Mouse (Mus musculus) intestine, postnatal 0 days (tissue): ENCODE measurements around the gene Teddm3. TPM values are rescaled to one million over a fixed set of nuclear protein-coding genes. Genes with fewer than 3 reads are reported as not detected.
"Not testable (repeated sequence)": the region's sequence is repeated elsewhere in the genome, so short reads cannot be mapped to it uniquely, and the experiment has no call there.

ENCODE experiments used
- ATAC-seq: fragments of 200-750 bp; cut with Nextera tagmentation; 2 replicates; pipeline ENCODE4 v1.8.0; 2017; ENCODE audit warnings: mild to moderate bottlenecking, moderate TSS enrichment, moderate library complexity
- H3K27ac ChIP-seq: fragments of 300-500 bp; sonication (generic); 2 replicates; pipeline ENCODE4 v1.5.1; 2014; ENCODE audit warnings: mild to moderate bottlenecking, low read depth, low read length, moderate library complexity
- H3K27me3 ChIP-seq: fragments of 300-500 bp; sonication (generic); replicated peaks from 2 replicates; pipeline ENCODE4 v1.6.1; 2014; ENCODE audit warnings: low read length, mixed read lengths; ENCODE audit not compliant: control insufficient read depth, insufficient read depth
- H3K36me3 ChIP-seq: fragments of 300-500 bp; sonication (generic); 2 replicates; pipeline ENCODE4 v1.6.1; 2014; ENCODE audit warnings: mild to moderate bottlenecking, moderate library complexity; ENCODE audit not compliant: control insufficient read depth, insufficient read depth
- H3K4me1 ChIP-seq: fragments of 300-500 bp; sonication (generic); replicated peaks from 2 replicates; pipeline ENCODE4 v1.6.1; 2014; ENCODE audit warnings: antibody characterized with exemption, low read length, mixed read lengths; ENCODE audit not compliant: control insufficient read depth, insufficient read depth
- H3K4me2 ChIP-seq: fragments of 300-500 bp; sonication (generic); replicated peaks from 2 replicates; pipeline ENCODE4 v1.6.1; 2014; ENCODE audit warnings: low read depth, mild to moderate bottlenecking, moderate library complexity
- H3K4me3 ChIP-seq: fragments of 300-500 bp; sonication (generic); 2 replicates; pipeline ENCODE4 v1.5.1; 2014; ENCODE audit warnings: low read depth, low read length
- H3K9ac ChIP-seq: fragments of 300-500 bp; sonication (generic); 2 replicates; pipeline ENCODE4 v1.6.1; 2014; ENCODE audit warnings: mild to moderate bottlenecking, low read depth, low read length
- H3K9me3 ChIP-seq: fragments of 300-500 bp; sonication (generic); 2 replicates; pipeline ENCODE4 v1.6.1; 2016; ENCODE audit warnings: mixed run types; ENCODE audit not compliant: control insufficient read depth
- CTCF ChIP-seq: sonication (generic); IDR thresholded peaks from 2 replicates; pipeline ENCODE4 v1.5.1; 2016; ENCODE audit warnings: low read depth, mild to moderate bottlenecking, control low read depth, antibody characterized with exemption, moderate library complexity
- WGBS: fragments of 180-500 bp; shearing (Covaris S2); extraction: QIAGEN DNeasy Blood & Tissue Kit; methylation state at CpG from one replicate; pipeline ENCODE4 v1.1.7; 2014; 5-methylcytosine and 5-hydroxymethylcytosine counted together
- polyA plus RNA-seq: library from polyadenylated mRNA; unstranded; fragments of >200 nt; fragmentation: Nextera tagmentation; extraction: Ambion mirVana; gene quantifications from 2 replicates; pipeline ENCODE4 v1.2.1, GENCODE M21; 2015

Gene Teddm3
- polyA plus RNA-seq, 1 experiment from 2014 or later: 0.17 TPM

DNA sequence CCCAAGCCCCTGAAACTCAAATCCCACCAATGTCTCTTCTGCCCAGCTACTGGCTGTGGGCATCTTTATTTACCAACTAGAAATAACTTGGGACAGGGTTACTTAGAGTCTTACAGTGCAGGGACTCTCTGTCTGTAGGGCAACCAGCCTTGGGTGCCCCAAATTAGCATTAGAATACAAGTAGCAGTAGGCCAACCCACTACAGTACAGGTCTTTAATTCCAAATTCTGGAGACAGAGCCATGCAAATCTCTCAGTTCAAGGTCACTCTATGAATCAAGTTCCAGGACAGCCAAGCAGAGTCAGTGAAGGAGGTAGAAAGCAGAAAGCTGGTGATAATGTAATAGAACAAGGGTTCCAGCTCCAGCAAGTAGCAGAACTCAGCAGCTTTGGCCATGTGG lies 30.9 kb upstream of the Teddm3 start:
- Histone ChIP-seq H3K36me3 (no peaks in the 10 kb centered on the region), H3K9me3 (no peaks in the 10 kb centered on the region), H3K4me2 (no peak overlapping the region), H3K27me3 (no peaks in the 10 kb centered on the region), H3K27ac (no peak overlapping the region), H3K9ac (no peak overlapping the region), H3K4me1 (no peaks in the 10 kb centered on the region), H3K4me3 (no peak overlapping the region)
- no peak for TF ChIP-seq CTCF
- no peak for ATAC-seq

DNA sequence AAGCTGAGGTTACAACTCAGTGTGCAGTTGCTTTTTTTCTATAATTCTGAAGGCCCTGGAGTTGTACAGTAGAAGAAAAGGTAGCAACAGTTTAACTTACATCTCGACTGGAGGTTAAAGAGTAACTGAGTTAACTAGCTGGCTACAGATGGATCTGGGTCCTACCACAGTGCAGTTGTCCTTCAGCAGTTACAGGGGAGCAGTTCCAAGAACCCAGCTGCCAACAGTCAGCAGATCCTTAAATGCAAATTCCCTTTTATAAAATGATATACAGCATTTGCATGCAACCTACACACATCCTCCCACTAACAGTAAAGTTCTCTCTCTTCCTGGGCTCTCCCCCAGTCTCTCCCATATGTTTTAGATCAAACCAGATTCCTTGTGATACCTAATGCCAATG lies 28.3 kb upstream of the Teddm3 start:
- ATAC-seq: no peak
- H3K36me3 ChIP-seq: no peaks in the 10 kb centered on the region
- H3K27me3 ChIP-seq: no peaks in the 10 kb centered on the region
- H3K4me2 ChIP-seq: no peak overlapping the region
- no peak overlapping the region for H3K4me3 ChIP-seq
- no peaks in the 10 kb centered on the region for H3K4me1 ChIP-seq
- H3K27ac ChIP-seq: no peak overlapping the region
- 71% methylated on average over 1 of the region's 1 CpGs for WGBS
- H3K9me3 ChIP-seq: no peaks in the 10 kb centered on the region
- no peak overlapping the region for H3K9ac ChIP-seq
- TF ChIP-seq CTCF: no peak

DNA sequence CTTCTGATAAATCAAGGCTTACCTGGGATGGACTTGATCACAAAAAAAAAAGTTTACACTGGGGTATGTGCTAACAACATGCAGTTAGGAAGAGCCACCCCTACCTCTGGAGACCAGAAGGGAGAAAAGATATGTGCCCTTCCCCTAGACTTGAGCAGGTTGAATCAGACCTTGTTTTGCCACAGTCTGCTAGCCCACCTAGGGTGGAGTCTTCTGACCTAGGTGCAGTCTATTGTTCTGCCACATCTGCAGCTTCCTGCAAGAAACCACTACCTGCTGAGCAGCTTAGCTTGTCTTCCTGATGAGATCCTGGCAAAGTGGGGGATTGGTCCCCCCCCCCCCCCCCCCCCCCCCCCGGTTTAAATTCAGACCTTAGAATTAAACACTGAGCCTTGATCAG lies 21.4 kb upstream of the Teddm3 start:
- no peak overlapping the region for H3K4me3 ChIP-seq
- H3K4me2 ChIP-seq: no peak overlapping the region
- no peak overlapping the region for H3K9ac ChIP-seq
- TF ChIP-seq CTCF: no peak
- H3K27me3 ChIP-seq: no peaks in the 10 kb centered on the region
- ATAC-seq: no peak
- no peaks in the 10 kb centered on the region for H3K36me3 ChIP-seq
- H3K9me3 ChIP-seq: 0 out of 2 replicates have a peak, but pooled peaks cover 2% of the 10 kb centered on the region
- H3K27ac ChIP-seq: no peak overlapping the region
- no peaks in the 10 kb centered on the region for H3K4me1 ChIP-seq
- WGBS: no CpG with 5 or more reads among the region's 1 CpGs

DNA sequence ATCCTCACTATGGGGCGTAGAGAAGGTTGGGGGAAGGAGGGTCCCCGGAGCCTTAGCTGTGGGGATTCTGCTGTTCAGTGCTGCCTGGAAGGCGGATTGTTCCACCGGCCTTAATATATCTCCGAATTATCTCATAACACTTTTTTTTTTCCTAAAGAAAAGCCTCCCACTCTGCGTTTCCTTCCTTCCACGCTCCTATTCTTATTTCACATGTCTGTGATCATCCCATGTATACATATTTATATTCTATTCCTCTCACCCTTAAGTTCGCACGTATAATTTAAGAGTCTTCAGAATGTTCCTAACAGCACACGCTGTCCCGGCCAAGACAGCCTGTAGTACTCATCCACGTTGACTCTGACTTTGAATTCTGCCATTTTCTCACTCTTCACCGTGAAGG lies 14.9 kb upstream of the Teddm3 start:
- no peak overlapping the region for H3K4me2 ChIP-seq
- WGBS: 88% methylated on average over 13 of the region's 13 CpGs
- TF ChIP-seq CTCF: no peak
- no peak overlapping the region for H3K27ac ChIP-seq
- no peaks in the 10 kb centered on the region for H3K36me3 ChIP-seq
- 0 out of 2 replicates have a peak, but pooled peaks cover 2% of the 10 kb centered on the region for H3K9me3 ChIP-seq
- H3K9ac ChIP-seq: no peak overlapping the region
- H3K4me3 ChIP-seq: no peak overlapping the region
- H3K27me3 ChIP-seq: no peaks in the 10 kb centered on the region
- no peak for ATAC-seq
- H3K4me1 ChIP-seq: no peaks in the 10 kb centered on the region

DNA sequence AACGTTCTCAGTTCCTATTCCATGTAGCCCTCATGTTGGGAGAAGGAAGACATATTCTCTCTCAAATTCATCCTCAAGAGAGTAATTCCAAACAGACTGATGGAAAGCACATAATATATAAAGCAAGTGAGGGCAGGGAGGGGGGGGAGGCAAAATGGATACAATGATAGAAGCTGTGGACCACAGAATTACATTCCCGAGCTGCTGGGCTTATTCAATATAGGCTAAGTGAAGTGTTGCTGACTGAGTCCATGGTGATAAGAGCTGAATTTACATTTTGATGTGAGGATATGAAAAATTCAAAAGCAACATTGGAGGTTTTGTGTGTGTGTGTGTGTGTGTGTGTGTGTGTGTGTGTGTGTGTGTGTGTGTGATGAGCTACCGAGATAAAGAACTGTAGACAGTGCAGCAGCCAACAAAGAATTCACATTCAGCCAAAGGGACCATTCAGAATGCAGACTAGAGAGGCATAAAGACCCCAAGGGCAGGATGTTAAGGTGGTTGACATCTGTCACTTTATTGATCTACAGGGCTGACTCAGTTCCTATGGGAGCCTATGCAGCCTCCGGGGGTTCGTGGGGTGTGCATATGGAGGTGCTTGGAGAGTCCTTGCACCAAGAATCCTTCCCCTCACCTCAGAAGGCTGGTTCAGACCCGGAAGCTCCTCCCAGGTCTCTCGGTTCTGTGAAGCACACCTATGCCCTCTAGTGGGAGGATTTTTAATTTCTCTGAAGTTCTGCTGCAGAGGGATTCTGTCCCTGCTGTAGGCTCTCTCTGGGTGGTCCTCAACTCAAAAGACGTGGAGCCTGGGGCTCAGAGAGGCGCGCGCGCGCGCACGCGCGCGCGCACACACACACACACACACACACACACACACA lies 11.8 kb upstream of the Teddm3 start:
- not testable (repeated sequence) for H3K9me3 ChIP-seq, H3K4me2 ChIP-seq, H3K4me1 ChIP-seq, H3K36me3 ChIP-seq, H3K27me3 ChIP-seq, H3K9ac ChIP-seq, H3K4me3 ChIP-seq, H3K27ac ChIP-seq
- TF ChIP-seq CTCF: peak; percentile 31
- ATAC-seq: 0 out of 2 replicates have a peak, but pooled peaks have one; percentile 31
- WGBS: 15% methylated on average over 17 of the region's 19 CpGs

DNA sequence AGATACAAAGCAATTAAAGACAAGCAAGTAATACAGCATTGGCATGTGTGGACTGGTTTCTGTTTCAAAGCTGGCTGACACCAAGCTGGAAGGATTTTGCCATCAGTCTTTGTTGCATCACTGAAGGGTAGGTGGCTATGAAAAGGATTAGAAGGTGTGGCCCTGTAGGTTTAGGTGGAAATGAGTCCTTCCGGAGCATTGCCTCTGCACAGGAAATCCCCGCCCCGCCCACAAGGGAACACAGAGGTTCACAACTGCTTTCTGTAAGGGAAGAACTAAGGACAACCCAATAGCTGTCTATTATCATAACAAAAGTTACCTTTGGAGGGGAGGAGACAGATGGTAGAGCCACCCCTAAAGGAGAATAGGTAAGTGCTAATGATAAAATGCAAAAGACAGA lies 9.6 kb upstream of the Teddm3 start:
- H3K4me2 ChIP-seq, ATAC-seq, H3K4me1 ChIP-seq, H3K9me3 ChIP-seq, H3K4me3 ChIP-seq, H3K27ac ChIP-seq, H3K27me3 ChIP-seq, H3K36me3 ChIP-seq, H3K9ac ChIP-seq: not testable (repeated sequence)
- 79% methylated on average over 3 of the region's 3 CpGs for WGBS

DNA sequence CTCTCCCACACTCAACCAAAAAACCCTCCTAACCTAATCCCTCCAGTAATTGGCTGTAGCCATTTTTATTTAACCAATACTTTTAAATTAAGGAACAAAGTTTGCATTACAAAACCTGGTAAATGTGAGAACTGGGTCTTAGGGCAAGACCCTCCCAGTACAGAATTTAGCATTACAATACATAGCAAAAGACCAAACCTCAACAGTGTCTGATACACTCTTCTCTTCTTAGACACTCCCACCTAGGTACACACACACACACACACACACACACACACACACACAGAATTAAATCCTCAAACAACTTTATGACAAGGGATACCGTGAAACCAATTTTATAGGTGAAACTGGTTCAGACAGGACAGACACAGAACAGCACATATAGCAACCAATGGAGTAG lies 5.4 kb upstream of the Teddm3 start:
- not testable (repeated sequence) for H3K9me3 ChIP-seq, ATAC-seq, H3K4me2 ChIP-seq

DNA sequence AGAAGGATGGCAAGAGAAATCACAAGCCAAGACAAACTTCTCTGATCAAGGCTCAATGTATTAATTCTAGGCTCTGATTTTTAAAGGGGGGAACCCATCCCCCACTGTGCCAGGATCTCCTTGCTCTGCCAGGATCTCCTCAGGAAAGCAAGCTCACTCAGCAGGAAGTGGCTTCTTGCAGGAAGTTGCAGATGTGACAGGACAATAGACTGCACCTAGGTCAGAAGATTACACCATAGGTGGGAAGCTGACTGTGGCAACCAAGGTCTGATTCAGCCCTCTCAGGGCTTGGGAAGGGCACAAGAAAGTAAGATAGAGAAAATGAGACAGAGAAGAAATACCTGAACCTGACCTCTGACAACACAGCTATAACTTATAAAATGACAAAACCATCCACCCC lies 2.5 kb upstream of the Teddm3 start:
- H3K9ac ChIP-seq, H3K9me3 ChIP-seq, H3K27ac ChIP-seq, H3K4me3 ChIP-seq, H3K4me2 ChIP-seq, H3K27me3 ChIP-seq, H3K4me1 ChIP-seq, ATAC-seq, H3K36me3 ChIP-seq: not testable (repeated sequence)

More for the DNA sequence above, 5.4 kb upstream of the Teddm3 start:
- H3K27me3 ChIP-seq, H3K36me3 ChIP-seq, H3K9ac ChIP-seq, H3K4me1 ChIP-seq, H3K27ac ChIP-seq, H3K4me3 ChIP-seq: not testable (repeated sequence)
- WGBS: 88% methylated on average over 1 of the region's 1 CpGs
